Mouse (Mus musculus) T-helper 17 cell (primary cell): ENCODE measurements at regions not wholly inside any gene's neighbourhood (a gene's known extent, or its start where the extent isn't known, plus 50 kb on each side); places are given as distances from the start of the nearest gene placed in this dataset.

Experiments
- in situ Hi-C, 2 experiments: fragments of 300-600 bp; cut with MboI, MseI; formaldehyde crosslinking; loops; 1 replicate in 1 of 2; 2 replicates in 1 of 2; pipeline ENCODE4 v1.15.1; 2025; ENCODE audit warnings: high pct_unique_total_duplicates in 2 of 2

DNA sequence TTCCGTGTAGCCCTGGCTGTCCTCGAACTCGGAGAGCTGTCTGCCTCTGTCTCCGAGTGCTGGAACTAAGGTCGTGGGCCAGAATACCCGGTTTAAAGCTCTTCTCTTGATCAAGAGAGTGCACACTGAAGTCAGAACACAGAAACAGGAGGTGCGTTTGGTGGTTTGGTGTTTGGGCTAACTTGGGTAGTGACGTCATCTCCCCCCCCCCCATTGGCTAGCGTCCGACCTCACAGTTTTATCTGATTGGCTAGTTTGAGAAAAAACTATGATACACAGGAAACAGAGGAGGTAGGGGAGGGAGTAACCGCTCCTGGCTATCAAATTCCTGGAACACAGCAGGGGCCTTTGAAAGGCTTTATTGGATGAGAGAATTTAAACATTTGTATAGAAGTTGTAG is 60.2 kb upstream of the Pim1 start:
- in situ Hi-C loops: loop anchor here in 1 of 2 experiments (5.0 to 25.0 kb wide), 2 partner anchors 33 to 1418 kb away; no protein-coding TSS in a partner anchor

DNA sequence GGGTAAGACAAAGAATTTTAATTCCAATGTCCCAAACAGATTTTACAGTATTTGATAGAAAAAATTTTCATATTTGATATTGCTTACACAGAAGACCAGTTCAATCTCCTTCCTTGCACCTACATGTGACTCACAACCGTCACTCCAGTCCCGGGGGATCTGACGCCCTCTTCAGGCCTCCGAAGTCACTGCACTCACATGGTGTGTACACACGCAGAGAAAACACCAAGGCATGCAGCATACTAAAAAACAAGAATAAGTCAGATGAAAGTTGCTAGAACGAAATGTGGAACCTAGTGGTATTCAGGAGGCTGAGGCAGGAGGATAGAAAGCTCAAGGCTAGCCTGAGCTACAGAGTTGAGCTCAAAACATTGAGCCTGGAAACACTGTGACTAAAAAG is 59.7 kb upstream of the Pim1 start:
- in situ Hi-C loops: loop anchor here in 1 of 2 experiments (5.0 to 25.0 kb wide), 2 partner anchors 34 to 1419 kb away; no protein-coding TSS in a partner anchor

DNA sequence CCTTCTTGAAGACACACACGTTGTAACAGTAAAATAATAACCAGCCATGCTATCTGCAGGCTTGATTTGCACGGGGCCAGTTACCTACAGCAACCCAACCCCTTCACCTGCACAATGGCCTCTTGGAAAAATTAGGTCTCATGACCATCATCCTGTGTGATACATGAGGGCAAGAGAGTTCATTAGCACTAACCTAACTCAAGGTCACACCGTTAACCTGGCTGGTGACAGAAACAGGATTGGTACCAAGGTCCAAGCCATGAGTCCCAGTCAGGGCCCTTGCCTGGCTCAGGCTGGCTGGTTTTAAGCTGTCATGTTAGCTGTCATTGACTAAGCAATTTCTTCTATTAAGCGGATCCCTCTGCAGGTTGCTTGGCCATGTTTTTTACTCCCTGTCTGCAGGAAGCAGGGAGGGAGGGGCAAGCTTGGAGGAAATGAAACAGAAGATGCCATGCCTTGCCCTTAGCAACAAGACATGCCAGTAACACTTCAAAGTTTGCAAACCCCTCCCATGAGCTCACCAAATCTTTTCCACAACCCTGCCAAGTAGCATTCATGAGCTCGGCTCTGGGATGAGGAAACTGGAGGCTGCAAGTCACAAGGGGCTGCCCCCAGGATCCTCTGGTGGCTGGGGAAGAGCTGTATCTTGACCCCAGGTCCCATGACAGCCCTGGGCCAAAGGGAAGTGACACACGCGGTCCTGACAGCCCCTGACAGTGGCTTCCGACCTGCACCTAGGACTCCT is 58.8 kb upstream of the Pim1 start:
- in situ Hi-C loops: loop anchor here in 1 of 2 experiments (5.0 to 25.0 kb wide), 2 partner anchors 34 to 1419 kb away; no protein-coding TSS in a partner anchor

DNA sequence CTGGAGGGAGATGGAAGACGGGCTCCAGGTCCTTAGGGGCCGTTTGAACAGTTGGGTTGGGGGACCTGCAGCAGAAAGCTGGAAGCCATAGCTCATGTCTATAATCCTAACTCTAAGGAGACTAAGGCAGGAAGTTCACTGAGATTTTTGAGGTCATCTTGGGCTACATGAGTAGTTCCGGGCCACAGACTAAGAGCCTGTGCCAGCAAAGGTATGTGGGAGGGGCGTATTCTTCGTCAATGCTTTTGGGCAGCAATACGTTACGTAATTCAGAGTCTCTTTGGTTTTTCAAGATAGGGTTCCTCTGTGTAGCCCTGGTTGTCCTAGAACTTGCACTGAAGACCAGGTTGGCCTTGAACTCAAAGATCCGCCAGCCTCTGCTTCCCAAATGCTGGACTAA is 57.9 kb upstream of the Pim1 start:
- in situ Hi-C loops: loop anchor here in 1 of 2 experiments (5.0 to 25.0 kb wide), 2 partner anchors 35 to 1420 kb away; no protein-coding TSS in a partner anchor

DNA sequence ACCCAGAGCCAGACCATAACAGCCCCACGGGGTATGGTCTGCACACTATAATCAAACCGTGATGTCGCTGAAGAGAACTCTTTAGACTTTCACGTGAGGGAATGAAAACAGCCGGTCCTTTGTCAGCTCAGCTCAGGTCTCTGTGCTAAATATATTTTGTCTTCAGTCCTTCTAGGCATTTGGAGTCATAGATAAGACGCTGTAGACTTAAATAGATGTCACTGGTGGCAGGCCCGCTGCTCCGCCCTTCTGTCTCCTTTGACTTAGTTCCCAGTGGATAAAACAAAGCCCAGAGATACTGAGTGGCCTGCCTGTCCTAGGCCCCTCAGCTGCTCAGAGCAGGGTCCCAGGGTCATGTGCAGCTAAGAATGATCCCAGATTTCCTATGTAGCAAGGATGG is 57.2 kb upstream of the Pim1 start:
- in situ Hi-C loops: loop anchor here in 1 of 2 experiments (5.0 to 25.0 kb wide), 2 partner anchors 36 to 1421 kb away; no protein-coding TSS in a partner anchor

DNA sequence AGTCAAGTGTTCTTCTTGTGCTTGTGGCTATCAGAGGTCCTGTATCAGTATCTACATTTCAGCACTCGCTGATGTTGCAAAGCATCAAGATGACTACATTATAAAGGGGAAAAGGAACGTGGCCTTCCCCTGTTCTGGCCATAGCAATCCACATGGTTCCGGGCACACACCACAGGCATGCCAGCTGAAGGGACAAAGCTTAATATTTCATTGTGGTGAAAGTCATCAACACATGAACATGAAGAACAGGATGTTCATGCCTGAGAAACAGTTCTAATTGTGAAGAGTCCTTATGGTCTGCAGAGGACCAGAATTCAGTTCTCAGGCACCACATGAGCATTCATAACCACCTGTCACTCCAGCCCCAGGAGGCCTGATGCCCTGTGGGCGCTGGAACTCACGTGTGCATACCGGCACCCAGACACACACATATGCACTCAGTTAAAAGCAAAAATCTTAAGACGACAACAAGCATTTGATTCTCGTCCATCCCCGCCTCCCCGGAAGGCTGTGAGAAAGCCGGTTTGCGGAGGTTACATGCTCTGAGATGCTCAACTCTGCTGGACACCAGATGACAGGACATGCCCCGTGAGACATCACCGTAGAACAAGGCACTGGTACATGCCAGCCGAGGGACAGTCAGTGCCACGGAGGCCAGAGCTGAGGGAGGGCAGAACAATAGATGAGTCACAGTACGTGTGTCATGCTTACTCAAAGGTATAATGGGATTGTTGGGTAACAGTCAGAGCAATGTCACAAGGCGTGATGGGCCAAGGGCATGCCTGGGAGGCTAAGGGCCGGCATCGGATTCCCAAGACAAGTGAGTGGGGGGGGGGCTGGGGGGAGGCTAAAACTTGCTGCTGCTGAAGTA is 56.2 kb upstream of the Pim1 start:
- in situ Hi-C loops: loop anchor here in 1 of 2 experiments (5.0 to 25.0 kb wide), 2 partner anchors 37 to 1422 kb away; no protein-coding TSS in a partner anchor

DNA sequence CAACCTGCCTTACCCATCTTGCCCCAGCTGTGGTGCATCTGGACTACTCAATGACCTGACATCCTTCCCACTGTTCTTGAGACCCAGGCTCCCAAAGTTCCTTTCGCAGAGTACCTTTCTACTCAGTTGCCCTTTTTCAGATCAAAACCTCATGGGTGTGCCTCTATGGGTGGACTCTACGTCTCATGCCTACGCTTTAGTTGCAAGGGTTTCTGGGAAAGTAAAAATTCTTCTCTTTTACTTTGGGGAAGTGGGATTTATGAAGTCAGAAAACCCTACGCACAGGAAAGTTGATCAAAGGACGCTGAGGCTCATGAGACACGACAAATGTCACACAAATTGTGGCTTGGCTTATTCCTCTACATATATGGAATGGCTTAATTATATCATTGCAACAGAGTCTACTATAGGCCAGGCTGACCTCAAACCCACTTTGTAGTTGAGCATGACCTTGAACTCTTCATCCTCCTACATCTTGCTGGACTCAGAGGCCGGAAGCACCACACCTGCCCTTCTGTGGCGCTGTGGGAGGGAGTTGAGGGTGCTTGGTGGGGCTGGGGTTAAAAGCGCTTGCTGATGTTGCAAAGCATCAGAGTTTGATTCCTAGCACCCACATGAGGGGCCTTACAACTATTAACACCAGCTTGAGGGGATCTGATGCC is 55.1 kb upstream of the Pim1 start:
- in situ Hi-C loops: loop anchor here (5.0 to 25.0 kb wide), 2 partner anchors 57 to 1423 kb away; partner anchors contain the start of gene Pim1 (in 1 of the 2)

DNA sequence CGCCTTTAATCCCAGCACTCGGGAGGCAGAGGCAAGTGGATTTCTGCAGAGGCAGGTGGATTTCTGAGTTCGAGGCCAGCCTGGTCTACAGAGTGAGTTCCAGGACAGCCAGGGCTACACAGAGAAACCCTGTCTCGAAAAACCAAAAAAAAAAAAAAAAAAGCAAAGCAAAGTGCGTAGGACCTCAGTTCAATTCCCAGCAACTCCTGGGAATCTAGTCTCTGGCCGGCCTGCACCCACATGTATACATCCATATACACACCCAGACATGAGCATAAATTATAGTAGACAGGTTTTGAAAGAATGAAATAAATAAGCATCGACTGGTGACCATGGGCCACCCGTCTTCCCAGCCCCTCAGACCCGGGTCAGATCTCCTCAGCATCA is 54.1 kb upstream of the Pim1 start:
- in situ Hi-C loops: loop anchor here (5.0 to 25.0 kb wide), 2 partner anchors 56 to 1424 kb away; partner anchors contain the start of gene Pim1 (in 1 of the 2)

DNA sequence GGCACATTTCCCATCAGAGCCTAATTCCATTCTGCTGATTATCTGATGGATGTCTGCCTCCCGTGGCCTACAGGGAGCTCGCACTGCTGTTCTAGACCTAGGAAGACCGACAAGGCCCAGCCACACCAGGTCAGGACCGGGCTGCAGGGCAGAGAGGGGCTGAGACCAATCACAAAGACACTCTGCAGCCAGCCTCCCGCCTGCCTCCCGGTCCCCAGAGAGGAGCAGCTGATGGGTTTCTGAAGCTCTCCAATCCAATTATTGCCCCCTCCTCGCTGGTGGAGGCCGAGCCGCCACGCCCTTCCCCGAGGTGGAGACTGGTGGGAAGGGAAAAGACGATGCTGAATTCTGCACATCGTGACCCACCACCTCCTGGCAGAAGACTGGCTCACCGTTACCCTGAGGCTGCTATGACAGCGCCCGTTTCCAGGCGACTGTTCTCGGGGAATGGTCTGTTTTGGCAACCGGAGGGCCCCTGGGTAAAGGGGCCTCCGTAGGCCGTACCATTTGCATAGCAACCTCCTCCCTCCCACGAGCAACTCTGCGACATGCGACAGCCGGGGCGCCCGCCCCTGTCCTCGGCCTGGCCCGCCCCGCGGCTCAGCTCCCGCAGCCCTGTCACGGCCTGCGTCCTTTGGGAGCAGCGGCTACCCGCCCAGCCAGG is 53.5 kb upstream of the Pim1 start:
- in situ Hi-C loops: loop anchor here (5.0 to 25.0 kb wide), 2 partner anchors 55 to 1425 kb away; partner anchors contain the start of gene Pim1 (in 1 of the 2)

DNA sequence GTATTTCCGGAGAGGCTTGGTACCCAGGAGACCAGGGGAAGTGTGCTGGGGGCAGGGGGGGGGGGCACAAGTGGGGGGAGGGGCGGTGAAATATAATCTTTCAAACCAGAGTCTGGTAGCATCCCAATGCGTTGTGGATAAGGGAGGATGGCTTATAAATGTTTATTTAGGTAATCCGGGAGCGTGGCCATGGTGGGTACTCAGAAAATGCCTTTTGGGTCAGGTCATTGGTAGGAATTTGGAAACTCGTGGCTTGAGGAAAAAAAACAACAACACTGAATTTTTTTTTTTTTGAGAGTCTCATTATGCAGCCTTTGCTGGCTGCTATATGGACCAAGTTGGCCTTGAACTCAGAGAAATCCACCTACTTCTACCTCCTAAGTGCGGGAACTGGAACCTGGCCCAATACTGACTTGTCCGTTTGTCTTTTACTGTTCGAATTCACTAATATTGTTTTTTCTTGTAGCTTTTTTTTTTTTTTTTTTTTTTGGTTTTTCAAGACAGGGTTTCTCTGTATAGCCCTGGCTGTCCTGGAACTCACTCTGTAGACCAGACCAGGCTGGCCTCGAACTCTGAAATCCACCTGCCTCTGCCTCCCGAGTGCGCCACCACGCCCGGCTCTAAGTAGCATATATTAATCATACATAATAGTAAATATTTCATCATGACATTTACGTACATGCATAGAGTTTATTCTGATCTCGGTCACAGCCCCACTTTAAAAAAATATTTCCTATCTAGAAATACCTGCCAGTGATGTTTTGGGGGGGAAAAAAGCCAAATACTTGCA is 52.8 kb upstream of the Pim1 start:
- in situ Hi-C loops: loop anchor here (5.0 to 25.0 kb wide), 2 partner anchors 55 to 1425 kb away; partner anchors contain the start of gene Pim1 (in 1 of the 2)

DNA sequence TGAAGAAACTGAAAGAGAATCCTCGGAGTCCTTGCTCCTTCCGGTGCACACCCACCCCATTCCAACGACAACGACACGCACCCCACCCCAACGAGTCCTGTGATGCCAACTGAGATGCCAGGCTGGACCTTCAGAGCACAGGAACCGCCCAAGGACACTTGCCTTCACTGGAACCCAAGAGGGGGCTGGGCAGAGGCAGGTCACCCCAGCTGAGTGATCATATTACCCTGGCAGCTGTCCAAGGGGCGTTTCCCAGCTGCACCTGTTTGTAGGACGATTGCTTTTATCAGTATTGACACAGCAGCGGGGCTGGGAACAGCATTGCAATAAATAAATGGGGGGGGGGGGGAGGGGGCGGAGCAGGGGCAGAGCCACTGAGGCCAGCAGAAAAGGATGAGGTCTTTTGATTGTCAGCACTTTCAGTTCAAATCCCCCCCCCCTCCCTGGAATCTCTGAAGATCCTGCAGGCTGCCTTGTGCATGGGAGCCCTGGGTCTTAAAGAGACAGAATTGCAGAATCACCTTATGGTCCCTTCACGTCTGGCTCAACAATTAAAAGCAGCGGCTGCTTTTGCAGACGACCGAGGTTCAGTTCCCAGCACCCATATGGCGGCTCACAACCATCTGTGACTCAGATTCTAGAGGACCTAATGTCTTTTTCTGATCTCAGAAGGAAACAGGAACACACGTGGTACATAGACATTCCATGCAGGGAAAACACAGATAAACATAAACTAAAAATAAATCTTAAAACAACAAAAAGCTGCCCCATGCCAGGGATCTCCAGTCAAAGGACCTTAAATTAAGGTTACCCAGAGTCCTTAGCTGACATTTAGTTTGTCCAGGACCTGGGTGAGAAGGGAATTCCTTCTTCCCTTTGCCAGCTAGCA is 52.0 kb upstream of the Pim1 start:
- in situ Hi-C loops: loop anchor here (5.0 to 25.0 kb wide), 2 partner anchors 54 to 1426 kb away; partner anchors contain the start of gene Pim1 (in 1 of the 2)

DNA sequence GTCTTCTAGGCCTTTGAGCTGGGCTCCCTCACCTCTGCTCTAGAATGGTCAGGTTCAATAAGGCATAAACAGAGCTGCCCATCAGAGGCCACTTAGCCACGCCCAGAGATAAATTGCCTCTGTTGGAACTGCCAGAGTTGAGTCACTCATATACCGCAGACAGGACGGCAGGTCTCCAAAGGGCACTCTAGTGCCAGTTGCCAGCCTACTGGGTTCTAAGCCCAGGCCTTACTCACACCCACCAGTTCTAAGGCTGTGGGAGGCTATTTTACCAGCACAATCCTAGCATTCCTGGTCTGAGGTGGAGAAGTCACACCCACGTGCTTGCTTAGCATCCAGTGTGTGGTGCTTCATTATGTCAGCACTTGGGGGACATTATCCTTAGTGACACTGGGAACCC is 50.6 kb upstream of the Pim1 start:
- in situ Hi-C loops: loop anchor here (5.0 to 25.0 kb wide), 3 partner anchors 52 to 1428 kb away; partner anchors contain the start of gene Pim1 (in 1 of the 2)

DNA sequence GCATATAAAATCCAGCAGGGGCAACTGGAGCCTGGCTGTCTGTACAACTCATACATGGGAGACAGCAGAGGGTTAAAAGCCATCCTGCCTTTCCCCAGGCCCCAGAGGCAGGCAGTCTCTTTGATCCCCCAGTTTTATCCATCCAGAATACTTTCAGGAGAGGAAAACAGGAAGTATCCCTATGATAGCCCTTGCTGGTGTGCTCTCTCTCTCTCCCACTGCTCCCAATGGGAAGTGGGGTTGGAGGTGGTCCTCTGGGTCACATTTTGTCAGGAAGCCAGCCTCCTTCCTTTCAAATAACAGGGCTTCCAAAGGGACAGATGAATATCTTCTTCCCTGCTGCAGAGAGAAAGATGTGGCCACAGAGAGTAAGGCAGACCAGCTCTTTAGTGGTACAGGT is 50.1 kb upstream of the Pim1 start:
- in situ Hi-C loops: loop anchor here in 1 of 2 experiments (10.0 to 25.0 kb wide), 2 partner anchors 786 to 1428 kb away; no protein-coding TSS in a partner anchor
